Mouse (Mus musculus) kidney, adult 2 months (tissue): ENCODE results near the gene Iars2. TPM values are rescaled to one million over a fixed set of nuclear protein-coding genes. Genes with fewer than 3 reads are reported as not detected.

Experiments used
- DNase-seq: peaks from one replicate; pipeline ENCODE4 v3.0.0; 2021
- H3K27ac ChIP-seq: fragments of 200-500 bp; 2 replicates; pipeline ENCODE4 v1.5.1; 2012; ENCODE audit warnings: low read depth, low read length, control low read depth, inconsistent platforms; ENCODE audit not compliant: insufficient read depth
- H3K27me3 ChIP-seq: fragments of 200-500 bp; replicated peaks from 2 replicates; pipeline ENCODE4 v1.6.1; 2012; ENCODE audit warnings: mild to moderate bottlenecking, moderate library complexity, low read length, inconsistent platforms; ENCODE audit not compliant: control insufficient read depth, insufficient read depth
- H3K36me3 ChIP-seq: fragments of 200-500 bp; 2 replicates; pipeline ENCODE4 v1.6.1; 2012; ENCODE audit warnings: mild to moderate bottlenecking, moderate library complexity, low read length, inconsistent platforms; ENCODE audit not compliant: control insufficient read depth, insufficient read depth
- H3K4me1 ChIP-seq: fragments of 200-500 bp; 2 replicates; pipeline ENCODE4 v1.6.1; 2011; ENCODE audit warnings: low read length; ENCODE audit not compliant: control insufficient read depth, insufficient read depth
- H3K4me3 ChIP-seq: fragments of 200-500 bp; 2 replicates; pipeline ENCODE4 v1.5.1; 2011; ENCODE audit warnings: mild to moderate bottlenecking, low read depth, low read length, control low read depth; ENCODE audit not compliant: insufficient read depth
- CTCF ChIP-seq: fragments of 200-500 bp; conservative IDR thresholded peaks from 2 replicates; pipeline ENCODE4 v1.5.1; 2011; ENCODE audit warnings: low read depth, mild to moderate bottlenecking, control low read depth, low read length, moderate library complexity, mixed read lengths; ENCODE audit not compliant: insufficient read depth, insufficient read length
- POLR2A ChIP-seq: fragments of 200-500 bp; IDR thresholded peaks from one replicate; pipeline ENCODE4 v1.6.1; 2011; ENCODE audit warnings: low read depth, low read length, control low read depth
- WGBS: fragments of 180-500 bp; shearing (Covaris S2); methylation state at CpG from one replicate; pipeline ENCODE4 v1.1.7; 2018; 5-methylcytosine and 5-hydroxymethylcytosine counted together
- polyA plus RNA-seq: library from polyadenylated mRNA; depleted of rRNA; stranded (reverse); fragments of >200 nt; gene quantifications from 2 replicates; pipeline ENCODE4 v1.2.3, GENCODE M21; 2012; rRNA removed

The Iars2 gene
- polyA plus RNA-seq, 1 experiment: 37.7 TPM

GRCm38 (mm10) chr1:185252351-185252750, 76.8 kb downstream of the Iars2 start:
- TF ChIP-seq POLR2A (no peak), CTCF (no peak)
- Histone ChIP-seq H3K27me3 (no peaks in the 10 kb centered on the region), H3K36me3 (no peaks in the 10 kb centered on the region), H3K4me3 (no peak overlapping the region), H3K4me1 (0 out of 2 replicates have a peak, but pooled peaks cover 3% of the 10 kb centered on the region), H3K27ac (no peak overlapping the region)
- no peak for DNase-seq
- WGBS: 82% methylated on average over 3 of the region's 3 CpGs

- peaks cover 6% of the 10 kb centered on the region; the same call in 1 of the 2 replicates for H3K4me1 ChIP-seq
- TF ChIP-seq POLR2A: no peak
- TF ChIP-seq CTCF: no peak
- 73% methylated on average over 8 of the region's 8 CpGs for WGBS
- peak overlapping the region; percentile 48; the same call in 1 of the 2 replicates for H3K27ac ChIP-seq
- no peaks in the 10 kb centered on the region for H3K27me3 ChIP-seq
- H3K36me3 ChIP-seq: no peaks in the 10 kb centered on the region
- H3K4me3 ChIP-seq: no peak overlapping the region
- peak; percentile 45 for DNase-seq
These were observed 80.5 kb downstream of the Iars2 start for GRCm38 (mm10) chr1:185248728-185249127.

GRCm38 (mm10) chr1:185247429-185248085, 81.6 kb downstream of the Iars2 start:
- no peak overlapping the region for H3K27ac ChIP-seq
- peak; percentile 23 for DNase-seq
- TF ChIP-seq CTCF (no peak), POLR2A (no peak)
- no peaks in the 10 kb centered on the region for H3K27me3 ChIP-seq
- H3K36me3 ChIP-seq: no peaks in the 10 kb centered on the region; the same call in 1 of the 2 replicates
- WGBS: 55% methylated on average over 20 of the region's 20 CpGs
- H3K4me3 ChIP-seq: no peak overlapping the region
- H3K4me1 ChIP-seq: peaks cover 6% of the 10 kb centered on the region; the same call in 1 of the 2 replicates

GRCm38 (mm10) chr1:185245456-185245855, 83.7 kb downstream of the Iars2 start:
- 73% methylated on average over 7 of the region's 7 CpGs for WGBS
- peaks cover 2% of the 10 kb centered on the region; the same call in 1 of the 2 replicates for H3K36me3 ChIP-seq

DNA sequence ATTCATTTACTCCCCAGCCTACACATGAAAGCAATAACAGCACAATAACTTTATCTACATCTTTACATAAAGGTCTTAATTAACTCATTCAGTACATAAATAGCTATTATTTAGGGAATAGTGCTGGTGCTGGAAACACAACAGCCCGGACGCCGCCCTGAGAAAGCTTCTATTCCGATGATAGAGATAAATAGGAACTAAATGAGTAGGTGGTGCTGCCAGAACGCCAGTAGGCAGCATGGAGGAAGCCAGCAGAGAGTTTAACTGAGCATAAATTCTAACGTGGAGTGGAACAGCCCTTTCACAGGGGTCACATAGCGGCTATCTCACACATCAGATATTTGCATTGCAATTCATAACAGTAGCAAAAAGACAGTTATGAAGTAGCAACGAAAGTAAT, 86.2 kb downstream of the Iars2 start:
- Histone ChIP-seq H3K27me3 (no peaks in the 10 kb centered on the region), H3K4me1 (peaks cover 6% of the 10 kb centered on the region; the same call in 1 of the 2 replicates), H3K36me3 (peaks cover 3% of the 10 kb centered on the region; the same call in 1 of the 2 replicates), H3K27ac (no peak overlapping the region), H3K4me3 (no peak overlapping the region)
- TF ChIP-seq CTCF (no peak), POLR2A (no peak)
- WGBS: 83% methylated on average over 8 of the region's 8 CpGs
- DNase-seq: no peak

More at GRCm38 (mm10) chr1:185245456-185245855, 83.7 kb downstream of the Iars2 start:
- H3K27ac ChIP-seq: no peak overlapping the region
- H3K27me3 ChIP-seq: no peaks in the 10 kb centered on the region
- TF ChIP-seq CTCF (no peak), POLR2A (no peak)
- peaks cover 6% of the 10 kb centered on the region; the same call in 1 of the 2 replicates for H3K4me1 ChIP-seq
- no peak for DNase-seq
- no peak overlapping the region for H3K4me3 ChIP-seq

- Histone ChIP-seq H3K4me3 (no peak overlapping the region), H3K27ac (no peak overlapping the region), H3K27me3 (no peaks in the 10 kb centered on the region), H3K36me3 (peaks cover 7% of the 10 kb centered on the region), H3K4me1 (no peaks in the 10 kb centered on the region)
- WGBS: 82% methylated on average over 4 of the region's 4 CpGs
- no peak for DNase-seq
- TF ChIP-seq POLR2A (no peak), CTCF (peak; percentile 34)
These were observed 92.7 kb downstream of the Iars2 start for GRCm38 (mm10) chr1:185236530-185236929.

DNA sequence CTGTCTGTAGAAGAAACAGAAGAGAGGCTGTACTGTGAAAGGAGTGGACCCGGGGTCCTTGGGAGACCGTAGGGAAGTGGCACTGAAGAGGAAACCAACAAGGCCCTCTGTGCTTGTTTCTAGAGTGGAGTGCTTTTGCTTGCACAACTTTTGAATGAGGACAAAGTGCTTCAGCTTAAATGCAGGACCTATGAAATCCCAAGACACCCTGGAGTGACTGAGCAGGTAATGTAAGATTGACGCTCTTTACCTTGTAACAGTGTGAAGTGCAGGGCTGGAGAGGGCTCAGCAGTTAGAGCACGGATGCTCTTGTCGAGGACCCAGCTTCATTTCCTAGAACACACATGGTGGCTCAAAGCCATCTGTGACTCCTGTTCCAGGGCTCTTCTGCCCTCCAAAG, 93.4 kb downstream of the Iars2 start:
- Histone ChIP-seq H3K27ac (no peak overlapping the region), H3K4me1 (no peaks in the 10 kb centered on the region), H3K4me3 (no peak overlapping the region), H3K27me3 (no peaks in the 10 kb centered on the region), H3K36me3 (peaks cover 6% of the 10 kb centered on the region)
- WGBS: 92% methylated on average over 5 of the region's 5 CpGs
- TF ChIP-seq POLR2A: no peak
- TF ChIP-seq CTCF: no peak
- DNase-seq: no peak

Other genes with a start within 250 kb of the Iars2 start
- gene Rab3gap2, start 125.3 kb downstream of the Iars2 start, polyA plus RNA-seq: 14.5 and 15.3 TPM in 2 replicates
- gene Bpnt1, start 2.8 kb upstream of the Iars2 start, polyA plus RNA-seq: 404 and 464 TPM in 2 replicates
- gene Eprs, start 33.6 kb upstream of the Iars2 start, polyA plus RNA-seq: 9.7 and 13.0 TPM in 2 replicates
- 0.01 TPM in 1 of 2 replicates, not detected in the other for gene Slc30a10, start 125.5 kb upstream of the Iars2 start, polyA plus RNA-seq